7 mouse cellular contexts compared by ENCODE assay signal in genomic region chr1:59253301-59253909, GRCm38 (mm10). TPM values are rescaled to one million over a fixed set of nuclear protein-coding genes. Genes with fewer than 3 reads are reported as not detected.
DNase-seq lines count a peak whose midpoint lies in the region; ATAC-seq lines count a peak whose summit lies in the region.

No protein-coding gene starts in this region.

- H3K9me3 ChIP-seq in liver, embryonic 11.5 days (ENCODE audit: control insufficient read depth, low read length) = no peaks in the 10 kb centered on the region
- H3K9me3 ChIP-seq in forebrain, embryonic 10.5 days = no peaks in the 10 kb centered on the region
- H3K9me3 ChIP-seq in limb, embryonic 11.5 days (ENCODE audit: control insufficient read depth, low read length) = no peaks in the 10 kb centered on the region

- 11% methylated on average over 16 of the region's 18 CpGs for WGBS in liver, embryonic 11.5 days
- under 1% methylated on average over 14 of the region's 18 CpGs for WGBS in forebrain, embryonic 10.5 days
- WGBS in limb, embryonic 11.5 days = 3% methylated on average over 15 of the region's 18 CpGs

- H3K27me3 ChIP-seq in liver, embryonic 11.5 days (replicated peaks; ENCODE audit: control insufficient read depth, insufficient read depth, low read length) = no peaks in the 10 kb centered on the region
- H3K27me3 ChIP-seq in forebrain, embryonic 10.5 days (ENCODE audit: poor library complexity, severe bottlenecking) = peaks cover 20% of the 10 kb centered on the region; the same call in 1 of the 2 replicates
- no peaks in the 10 kb centered on the region for H3K27me3 ChIP-seq in limb, embryonic 11.5 days (ENCODE audit: control insufficient read depth, insufficient read depth, low read length)

- no peak overlapping the region for H3K27ac ChIP-seq in liver, embryonic 11.5 days (ENCODE audit: low read depth, low read length)
- H3K27ac ChIP-seq in forebrain, embryonic 10.5 days = peak overlapping the region; percentile 70
- no peak overlapping the region for H3K27ac ChIP-seq in limb, embryonic 11.5 days (replicated peaks; ENCODE audit: low read depth, low read length)

- no peak for ATAC-seq in liver, embryonic 11.5 days (replicated peaks; ENCODE audit: low FRiP score)
- ATAC-seq in limb, embryonic 11.5 days (ENCODE audit: insufficient number of reproducible peaks, low FRiP score, low TSS enrichment, low read depth) = no peak

- no peak for DNase-seq in liver, embryonic 11.5 days (ENCODE audit: low spot score)
- DNase-seq in liver = no peak
- DNase-seq in forebrain, embryonic 10.5 days (ENCODE audit: extremely low spot score, low spot score) = peak; percentile 34
- DNase-seq in limb, embryonic 11.5 days (ENCODE audit: low spot score) = peak; percentile 34
- peak; percentile 48 for DNase-seq in retina, postnatal 1 day
- DNase-seq in testis, postnatal 10 days (ENCODE audit: low spot score) = no peak
- DNase-seq in spleen, postnatal 10 days (ENCODE audit: low spot score in 2 of 2) = no peak

- no peak overlapping the region for H3K9ac ChIP-seq in liver, embryonic 11.5 days (ENCODE audit: low read depth, low read length)
- 0 out of 2 replicates have a peak overlapping the region, but pooled peaks have one; percentile 32 for H3K9ac ChIP-seq in limb, embryonic 11.5 days (ENCODE audit: low read length)

- peak overlapping the region; percentile 17; the same call in 1 of the 2 replicates for H3K4me3 ChIP-seq in liver, embryonic 11.5 days (ENCODE audit: low read depth, low read length)
- peak overlapping the region; percentile 44 for H3K4me3 ChIP-seq in forebrain, embryonic 10.5 days
- H3K4me3 ChIP-seq in limb, embryonic 11.5 days (ENCODE audit: low read depth, low read length) = no peak overlapping the region

- peak overlapping the region; percentile 57 for H3K4me2 ChIP-seq in liver, embryonic 11.5 days
- H3K4me2 ChIP-seq in limb, embryonic 11.5 days (ENCODE audit: low read depth, severe bottlenecking) = peak overlapping the region; percentile 37

- H3K36me3 ChIP-seq in liver, embryonic 11.5 days (ENCODE audit: control insufficient read depth, insufficient read depth, low read length) = no peaks in the 10 kb centered on the region
- H3K36me3 ChIP-seq in forebrain, embryonic 10.5 days (replicated peaks) = no peaks in the 10 kb centered on the region
- no peaks in the 10 kb centered on the region for H3K36me3 ChIP-seq in limb, embryonic 11.5 days (ENCODE audit: control insufficient read depth, insufficient read depth, low read length)

- H3K4me1 ChIP-seq in liver, embryonic 11.5 days (replicated peaks; ENCODE audit: control insufficient read depth, insufficient read depth, low read length) = no peaks in the 10 kb centered on the region; the same call in 1 of the 2 replicates
- peaks cover 39% of the 10 kb centered on the region for H3K4me1 ChIP-seq in forebrain, embryonic 10.5 days
- H3K4me1 ChIP-seq in limb, embryonic 11.5 days (ENCODE audit: control insufficient read depth, insufficient read depth, low read length) = peaks cover 14% of the 10 kb centered on the region; the same call in 1 of the 2 replicates

RNA-seq across cellular contexts. Expression of gene Cdk15, which starts 3.3 kb away (rescaled TPM):
- polyA plus RNA-seq in liver, embryonic 11.5 days (2014; fragmentation: Nextera tagmentation; extraction: Ambion mirVana) = 0.21 TPM in 1 of 2 replicates, not detected in the other
- 0.29 and 0.73 TPM in 2 replicates for polyA plus RNA-seq in forebrain, embryonic 10.5 days (2016; fragmentation: Nextera tagmentation; extraction: Ambion mirVana)
- 0.13 and 0.21 TPM in 2 replicates for polyA plus RNA-seq in limb, embryonic 11.5 days (2014; fragmentation: Nextera tagmentation; extraction: Ambion mirVana)

RNA-seq across cellular contexts. Expression of gene Als2, which starts 16.4 kb away (rescaled TPM):
- polyA plus RNA-seq in liver, embryonic 11.5 days (2014; fragmentation: Nextera tagmentation; extraction: Ambion mirVana) = 13.1 and 13.9 TPM in 2 replicates
- 16.3 and 17.4 TPM in 2 replicates for polyA plus RNA-seq in forebrain, embryonic 10.5 days (2016; fragmentation: Nextera tagmentation; extraction: Ambion mirVana)
- 12.0 and 13.2 TPM in 2 replicates for polyA plus RNA-seq in limb, embryonic 11.5 days (2014; fragmentation: Nextera tagmentation; extraction: Ambion mirVana)

Comparison
In these comparisons a context has a peak if more than half of its experiments do, and no peak if none do; other contexts are left out.
1. DNase-seq: peak in forebrain, embryonic 10.5 days (single experiment), limb, embryonic 11.5 days (single experiment) and retina, postnatal 1 day (single experiment); none in liver, embryonic 11.5 days (single experiment), liver (single experiment), testis, postnatal 10 days (single experiment) and spleen, postnatal 10 days (0 of 2).